Mouse (Mus musculus): ENCODE results near the gene Zic2.

- no peak for TF ChIP-seq TAL1 (conservative IDR thresholded peaks at IDR 0.05; ENCODE audit: low read depth, low read length)
- TF ChIP-seq CTCF (IDR thresholded peaks at IDR 0.05; ENCODE audit: low read depth, low read length) = no peak
These were observed 33.8 kb downstream of the Zic2 start for GRCm38 (mm10) chr14:122509058-122509457.
